Comparison of ENCODE assay signal across 8 mouse cellular contexts in the genomic region with DNA sequence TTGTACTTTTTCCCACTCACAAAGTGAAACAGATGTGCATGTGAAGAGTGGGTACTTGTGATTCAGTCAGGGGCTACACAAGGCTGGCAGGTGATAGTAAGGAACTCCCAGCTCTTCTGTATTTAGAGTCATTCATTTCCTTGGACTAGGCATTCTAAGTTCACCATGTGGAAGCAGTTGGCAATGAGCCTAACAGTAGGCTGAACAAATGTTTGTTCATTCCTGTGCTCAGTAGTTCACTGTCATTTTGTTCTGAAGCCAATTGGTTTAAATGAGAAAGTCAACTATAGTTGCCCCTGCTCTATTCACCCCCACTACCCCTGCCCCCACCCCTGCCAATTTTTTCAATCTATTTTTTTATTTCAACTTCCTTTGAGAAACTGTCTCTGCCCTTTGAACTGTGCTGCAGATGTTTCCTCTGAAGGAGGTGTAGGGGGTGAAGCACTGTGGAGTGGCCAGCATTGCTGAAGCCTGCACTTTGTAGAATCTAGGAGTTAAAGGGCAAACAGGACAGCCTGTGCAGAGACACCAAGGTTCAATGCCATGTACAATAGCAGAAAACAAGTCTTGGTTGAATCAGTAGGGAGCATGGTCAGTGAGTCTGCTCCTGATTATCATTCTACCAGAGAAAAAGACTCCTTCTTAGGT. TPM values are rescaled to one million over a fixed set of nuclear protein-coding genes. Genes with fewer than 3 reads are reported as not detected.
DNase-seq lines count a peak whose midpoint lies in the region; ATAC-seq lines count a peak whose summit lies in the region.

No protein-coding gene starts in this region.

- H3K4me2 ChIP-seq in lung, embryonic 16.5 days (ENCODE audit: low read depth, low read length): peak overlapping the region; percentile 29; the same call in 1 of the 2 replicates
- no peak overlapping the region for H3K4me2 ChIP-seq in forebrain, embryonic 12.5 days

- no peak overlapping the region for H3K9ac ChIP-seq in lung, embryonic 16.5 days (ENCODE audit: low read length)
- no peak overlapping the region for H3K9ac ChIP-seq in forebrain, embryonic 12.5 days

- no peak overlapping the region for H3K4me3 ChIP-seq in lung, embryonic 16.5 days (ENCODE audit: low read length)
- no peak overlapping the region for H3K4me3 ChIP-seq in forebrain, embryonic 12.5 days (replicated peaks)

- peak; percentile 9 to 18 for DNase-seq in adrenal gland, postnatal 36 days
- no peak for DNase-seq in adrenal gland, postnatal 14 days
- peak; percentile 34 for DNase-seq in 3T3-L1 (ENCODE audit: low read depth, low spot score)
- DNase-seq in frontal cortex, postnatal 14 days (ENCODE audit: low spot score in 2 of 2): no peak
- no peak for DNase-seq in gastrocnemius, postnatal 4 days (ENCODE audit: low spot score in 2 of 2)

- H3K36me3 ChIP-seq in lung, embryonic 16.5 days (ENCODE audit: control insufficient read depth, insufficient read depth, low read length): no peaks in the 10 kb centered on the region
- H3K36me3 ChIP-seq in forebrain, embryonic 12.5 days (replicated peaks): no peaks in the 10 kb centered on the region

- H3K4me1 ChIP-seq in lung, embryonic 16.5 days (replicated peaks; ENCODE audit: control insufficient read depth, insufficient read depth, low read length): 0 out of 2 replicates have a peak, but pooled peaks cover 4% of the 10 kb centered on the region
- no peaks in the 10 kb centered on the region for H3K4me1 ChIP-seq in forebrain, embryonic 12.5 days

- peak; percentile 39 for ATAC-seq in inflammation-experienced regulatory T-cells, adult 6 months
- ATAC-seq in lung, embryonic 16.5 days (ENCODE audit: low read depth): peak; percentile 38; the same call in 1 of the 2 replicates
- no peak for ATAC-seq in forebrain, embryonic 12.5 days (ENCODE audit: low FRiP score)

- no peaks in the 10 kb centered on the region for H3K9me3 ChIP-seq in lung, embryonic 16.5 days (ENCODE audit: control insufficient read depth, low read length)
- no peaks in the 10 kb centered on the region for H3K9me3 ChIP-seq in forebrain, embryonic 12.5 days

- no peaks in the 10 kb centered on the region for H3K27me3 ChIP-seq in lung, embryonic 16.5 days (ENCODE audit: control insufficient read depth, insufficient read depth, low read depth, low read length)
- H3K27me3 ChIP-seq in forebrain, embryonic 12.5 days: no peaks in the 10 kb centered on the region

- peak overlapping the region; percentile 52; the same call in 1 of the 2 replicates for H3K27ac ChIP-seq in lung, embryonic 16.5 days (ENCODE audit: low read length)
- H3K27ac ChIP-seq in forebrain, embryonic 12.5 days: no peak overlapping the region

RNA-seq across cellular contexts. Expression of gene Mpp1, which starts 2.4 kb away (rescaled TPM):
- total RNA-seq in adrenal gland, postnatal 36 days (2021): 10 to 100 TPM; 44.3 to 46.2 TPM
- total RNA-seq in adrenal gland, postnatal 14 days (2021): 41.6 and 41.8 TPM in 2 replicates
- polyA plus RNA-seq in inflammation-experienced regulatory T-cells, adult 6 months (2017; shearing (Covaris generic)): 100 to 1,000 TPM in 1 of 3 experiments, 10 to 100 TPM in 2; 61.9 to 112 (median 94.5) TPM
- 77.3 and 82.5 TPM in 2 replicates for polyA plus RNA-seq in lung, embryonic 16.5 days (2015; fragmentation: Nextera tagmentation; extraction: Ambion mirVana)
- 10 to 100 TPM; 28.7 to 32.4 TPM for total RNA-seq in gastrocnemius, postnatal 4 days (2021)
- polyA plus RNA-seq in forebrain, embryonic 12.5 days (2016; fragmentation: Nextera tagmentation; extraction: Ambion mirVana): 19.3 and 20.7 TPM in 2 replicates

RNA-seq across cellular contexts. Expression of gene Dkc1, which starts 32.8 kb away (rescaled TPM):
- total RNA-seq in adrenal gland, postnatal 36 days (2021): 10 to 100 TPM; 39.9 to 50.8 TPM
- total RNA-seq in adrenal gland, postnatal 14 days (2021): 45.7 and 57.9 TPM in 2 replicates
- polyA plus RNA-seq in inflammation-experienced regulatory T-cells, adult 6 months (2017; shearing (Covaris generic)): 100 to 1,000 TPM; 109 to 161 (median 124) TPM
- 99.6 and 108 TPM in 2 replicates for polyA plus RNA-seq in lung, embryonic 16.5 days (2015; fragmentation: Nextera tagmentation; extraction: Ambion mirVana)
- total RNA-seq in gastrocnemius, postnatal 4 days (2021): 10 to 100 TPM; 34.3 to 35.6 TPM
- 131 and 135 TPM in 2 replicates for polyA plus RNA-seq in forebrain, embryonic 12.5 days (2016; fragmentation: Nextera tagmentation; extraction: Ambion mirVana)

RNA-seq across cellular contexts. Expression of gene Smim9, which starts 35.1 kb away (rescaled TPM):
- not detected for total RNA-seq in adrenal gland, postnatal 36 days (2021)
- not detected in 2 replicates for total RNA-seq in adrenal gland, postnatal 14 days (2021)
- not detected for polyA plus RNA-seq in inflammation-experienced regulatory T-cells, adult 6 months (2017; shearing (Covaris generic))
- polyA plus RNA-seq in lung, embryonic 16.5 days (2015; fragmentation: Nextera tagmentation; extraction: Ambion mirVana): not detected in 2 replicates
- not detected for total RNA-seq in gastrocnemius, postnatal 4 days (2021)
- not detected in 2 replicates for polyA plus RNA-seq in forebrain, embryonic 12.5 days (2016; fragmentation: Nextera tagmentation; extraction: Ambion mirVana)

RNA-seq across cellular contexts. Expression of gene Gab3, which starts 43.2 kb away (rescaled TPM):
- 1 to 10 TPM; 1.2 to 1.9 TPM for total RNA-seq in adrenal gland, postnatal 36 days (2021)
- total RNA-seq in adrenal gland, postnatal 14 days (2021): 2.3 and 3.6 TPM in 2 replicates
- 10 to 100 TPM; 16.3 to 17.8 (median 16.4) TPM for polyA plus RNA-seq in inflammation-experienced regulatory T-cells, adult 6 months (2017; shearing (Covaris generic))
- polyA plus RNA-seq in lung, embryonic 16.5 days (2015; fragmentation: Nextera tagmentation; extraction: Ambion mirVana): 8.1 and 9.8 TPM in 2 replicates
- 1 to 10 TPM; 3.3 TPM for total RNA-seq in gastrocnemius, postnatal 4 days (2021)
- polyA plus RNA-seq in forebrain, embryonic 12.5 days (2016; fragmentation: Nextera tagmentation; extraction: Ambion mirVana): 0.85 and 1.0 TPM in 2 replicates

Comparison
In these comparisons a context has a peak if more than half of its experiments do, and no peak if none do; other contexts are left out.
1. DNase-seq: peak in adrenal gland, postnatal 36 days (2 of 2) and 3T3-L1 (single experiment); none in adrenal gland, postnatal 14 days (single experiment), frontal cortex, postnatal 14 days (0 of 2) and gastrocnemius, postnatal 4 days (0 of 2).